Mouse (Mus musculus) neural tube, embryonic 15.5 days (tissue): ENCODE measurements at regions not wholly inside any gene's neighbourhood (a gene's known extent, or its start where the extent isn't known, plus 50 kb on each side); places are given as distances from the start of the nearest gene placed in this dataset.

Experiments used
- ATAC-seq: fragments of 200-750 bp; cut with Nextera tagmentation; 2 replicates; pipeline ENCODE4 v1.8.0; 2017; ENCODE audit warnings: mild to moderate bottlenecking, moderate TSS enrichment, moderate library complexity; ENCODE audit not compliant: low FRiP score
- H3K27ac ChIP-seq: fragments of 300-500 bp; sonication (generic); replicated peaks from 2 replicates; pipeline ENCODE4 v1.5.1; 2015; ENCODE audit warnings: mild to moderate bottlenecking, inconsistent platforms
- H3K27me3 ChIP-seq: fragments of 300-500 bp; sonication (generic); replicated peaks from 2 replicates; pipeline ENCODE4 v1.6.1; 2015; ENCODE audit warnings: inconsistent platforms
- H3K36me3 ChIP-seq: fragments of 300-500 bp; sonication (generic); 2 replicates; pipeline ENCODE4 v1.6.1; 2015; ENCODE audit warnings: inconsistent platforms
- H3K4me1 ChIP-seq: fragments of 300-500 bp; sonication (generic); 2 replicates; pipeline ENCODE4 v1.6.1; 2015; ENCODE audit warnings: inconsistent platforms
- H3K4me2 ChIP-seq: fragments of 300-500 bp; sonication (generic); 2 replicates; pipeline ENCODE4 v1.6.1; 2015; ENCODE audit warnings: inconsistent platforms, mild to moderate bottlenecking, moderate library complexity
- H3K4me3 ChIP-seq: fragments of 300-500 bp; sonication (generic); replicated peaks from 2 replicates; pipeline ENCODE4 v1.5.1; 2015; ENCODE audit warnings: mild to moderate bottlenecking, inconsistent platforms
- H3K9ac ChIP-seq: fragments of 300-500 bp; sonication (generic); replicated peaks from 2 replicates; pipeline ENCODE4 v1.6.1; 2015; ENCODE audit warnings: mild to moderate bottlenecking, inconsistent platforms
- H3K9me3 ChIP-seq: fragments of 300-500 bp; sonication (generic); replicated peaks from 2 replicates; pipeline ENCODE4 v1.6.1; 2016; ENCODE audit warnings: inconsistent platforms
- WGBS: fragments of 180-500 bp; shearing (Covaris S2); methylation state at CpG from one replicate; pipeline ENCODE4 v1.1.7; 2015; ENCODE audit warnings: mixed read lengths; 5-methylcytosine and 5-hydroxymethylcytosine counted together

GRCm38 (mm10) chr5:148644345-148644744 is 91.8 kb upstream of the Ubl3 start:
- no peak overlapping the region for H3K27ac ChIP-seq
- ATAC-seq = no peak
- WGBS = 97% methylated on average over 7 of the region's 7 CpGs
- peaks cover 8% of the 10 kb centered on the region for H3K4me1 ChIP-seq
- H3K4me3 ChIP-seq = no peak overlapping the region
- H3K36me3 ChIP-seq = no peaks in the 10 kb centered on the region
- H3K9me3 ChIP-seq = no peaks in the 10 kb centered on the region
- no peak overlapping the region for H3K9ac ChIP-seq
- no peaks in the 10 kb centered on the region for H3K27me3 ChIP-seq
- no peak overlapping the region for H3K4me2 ChIP-seq

DNA sequence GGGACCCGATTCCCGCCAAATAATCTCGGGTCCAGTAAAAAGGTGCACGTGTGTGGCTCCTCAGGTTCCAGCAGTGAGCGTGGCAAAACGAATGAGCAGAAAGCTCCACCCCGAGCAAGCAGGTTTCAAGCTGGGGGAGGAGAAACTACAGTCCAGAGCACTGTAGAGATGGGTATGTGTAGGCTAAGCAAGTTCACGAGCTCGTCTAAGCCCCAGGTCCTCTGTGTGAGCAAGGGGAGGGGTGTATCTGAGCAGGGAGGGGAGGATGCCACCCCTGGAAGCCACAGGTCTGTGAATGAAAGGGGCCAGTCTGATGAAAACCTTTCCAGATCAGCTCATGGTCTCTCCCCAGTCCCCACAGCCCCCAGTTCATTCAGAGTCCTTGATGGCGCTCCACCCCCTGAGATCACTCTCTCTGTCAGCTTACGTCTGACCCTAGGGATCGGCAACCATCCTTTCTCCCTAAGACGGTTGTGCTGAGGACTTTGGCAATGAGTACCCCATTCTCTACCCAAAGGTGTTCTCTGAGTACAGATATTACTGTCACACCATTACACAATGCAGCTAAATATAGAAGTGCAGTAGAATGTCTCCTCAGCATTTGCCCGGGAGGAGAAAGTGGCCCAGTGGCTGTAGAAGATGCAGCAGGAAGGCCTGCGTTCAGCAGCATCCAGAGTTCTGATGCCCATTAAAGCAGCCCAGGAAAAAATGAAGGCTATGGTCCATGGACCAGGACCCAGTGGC is 89.2 kb upstream of the Ubl3 start:
- 49% methylated on average over 15 of the region's 15 CpGs for WGBS
- Histone ChIP-seq H3K4me1 (no peaks in the 10 kb centered on the region), H3K4me2 (no peak overlapping the region), H3K27me3 (no peaks in the 10 kb centered on the region), H3K27ac (no peak overlapping the region), H3K4me3 (no peak overlapping the region), H3K9me3 (no peaks in the 10 kb centered on the region), H3K36me3 (no peaks in the 10 kb centered on the region), H3K9ac (no peak overlapping the region)
- ATAC-seq = no peak

DNA sequence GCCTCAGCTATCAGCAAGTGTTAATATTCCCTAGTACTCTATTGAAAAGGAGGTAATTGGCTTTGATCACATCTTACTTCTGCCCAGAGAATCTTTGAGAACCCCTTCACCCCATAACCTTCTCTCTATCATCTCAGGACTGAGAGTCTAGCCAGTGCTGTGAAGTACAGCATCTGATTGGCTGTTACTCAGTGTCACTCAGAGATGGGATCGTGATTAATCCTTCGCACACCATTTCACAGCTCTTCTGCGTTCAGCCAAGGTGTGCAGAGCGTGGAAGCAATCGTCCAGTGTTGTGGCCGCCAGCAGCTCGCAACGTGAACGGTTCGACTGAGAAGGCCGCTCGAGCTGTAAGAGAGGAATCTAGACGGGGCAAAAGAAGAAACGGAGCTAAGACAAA is 87.9 kb upstream of the Ubl3 start:
- ATAC-seq = no peak
- no peaks in the 10 kb centered on the region for H3K27me3 ChIP-seq
- H3K9me3 ChIP-seq = no peaks in the 10 kb centered on the region
- H3K9ac ChIP-seq = no peak overlapping the region
- WGBS = 44% methylated on average over 13 of the region's 14 CpGs
- H3K27ac ChIP-seq = no peak overlapping the region
- H3K4me2 ChIP-seq = no peak overlapping the region
- no peaks in the 10 kb centered on the region for H3K4me1 ChIP-seq
- no peak overlapping the region for H3K4me3 ChIP-seq
- no peaks in the 10 kb centered on the region for H3K36me3 ChIP-seq

DNA sequence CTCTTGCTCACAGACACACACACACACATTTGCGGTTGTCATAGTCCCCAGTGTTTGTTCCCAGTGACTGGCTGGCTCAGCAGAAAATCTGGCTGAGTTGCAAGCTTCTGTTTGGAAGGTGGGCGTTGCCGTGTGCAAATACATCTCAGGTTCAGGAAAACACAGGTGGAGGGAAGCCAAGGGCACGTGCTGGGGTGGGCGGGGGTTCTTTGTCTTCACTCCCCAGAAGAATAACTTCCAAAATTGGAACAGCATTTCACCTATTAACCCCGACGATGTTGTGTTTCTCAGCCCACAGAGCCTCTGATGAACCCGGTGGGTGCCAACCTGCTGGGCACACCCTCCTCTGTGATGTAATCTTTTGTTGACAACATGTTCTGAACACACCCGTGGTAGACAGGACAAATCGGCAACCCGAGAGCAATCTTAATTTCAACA is 82.3 kb upstream of the Ubl3 start:
- ATAC-seq = no peak
- H3K9me3 ChIP-seq = no peaks in the 10 kb centered on the region
- H3K9ac ChIP-seq = no peak overlapping the region
- no peak overlapping the region for H3K4me3 ChIP-seq
- 71% methylated on average over 11 of the region's 11 CpGs for WGBS
- H3K4me2 ChIP-seq = no peak overlapping the region
- no peaks in the 10 kb centered on the region for H3K27me3 ChIP-seq
- H3K36me3 ChIP-seq = no peaks in the 10 kb centered on the region
- peaks cover 15% of the 10 kb centered on the region; the same call in 1 of the 2 replicates for H3K4me1 ChIP-seq
- H3K27ac ChIP-seq = no peak overlapping the region

DNA sequence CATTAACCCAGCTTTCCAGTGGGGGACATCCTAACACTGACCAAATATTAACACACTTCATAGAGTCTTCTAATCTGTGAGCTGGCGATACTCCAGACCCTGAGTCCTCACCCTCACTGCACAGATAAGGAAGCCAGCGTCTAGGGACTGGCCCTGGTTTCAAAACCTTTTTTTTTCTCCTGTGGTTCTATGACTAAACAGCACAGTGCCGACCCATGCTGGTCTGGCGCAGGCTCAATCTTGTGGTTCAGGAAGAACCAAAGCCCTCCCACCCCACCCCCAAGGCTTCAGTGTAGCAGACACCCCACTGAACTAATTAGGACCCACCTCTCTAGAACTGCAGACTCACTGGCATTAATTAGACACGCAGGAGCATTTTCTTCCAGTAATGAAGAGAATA is 81.4 kb upstream of the Ubl3 start:
- Histone ChIP-seq H3K4me3 (no peak overlapping the region), H3K9ac (no peak overlapping the region), H3K4me1 (peaks cover 15% of the 10 kb centered on the region; the same call in 1 of the 2 replicates), H3K4me2 (no peak overlapping the region), H3K36me3 (no peaks in the 10 kb centered on the region), H3K9me3 (no peaks in the 10 kb centered on the region), H3K27ac (no peak overlapping the region), H3K27me3 (no peaks in the 10 kb centered on the region)
- ATAC-seq = peak; percentile 60; the same call in 1 of the 2 replicates
- WGBS = 58% methylated on average over 5 of the region's 5 CpGs

DNA sequence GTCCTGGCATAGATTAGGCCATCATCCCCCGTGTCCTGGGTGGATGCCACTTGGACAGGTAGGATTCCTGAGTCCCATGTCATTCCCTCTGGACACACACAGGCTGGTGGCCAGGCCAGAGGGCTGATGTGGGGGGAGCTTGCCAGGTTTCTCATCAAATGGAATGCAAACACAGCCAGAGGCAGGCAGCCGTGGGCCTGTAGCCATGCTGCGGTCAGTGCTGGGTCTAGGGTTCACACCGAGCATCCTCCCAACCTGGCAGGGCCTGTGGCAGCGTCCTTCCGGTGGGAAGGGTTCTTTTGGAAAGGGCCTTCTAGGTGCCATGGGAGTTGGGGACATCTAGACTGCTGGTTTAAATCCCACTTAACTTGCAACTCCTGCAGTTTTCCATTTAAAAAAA is 80.7 kb upstream of the Ubl3 start:
- Histone ChIP-seq H3K27ac (no peak overlapping the region), H3K9ac (no peak overlapping the region), H3K36me3 (no peaks in the 10 kb centered on the region), H3K4me3 (no peak overlapping the region), H3K27me3 (no peaks in the 10 kb centered on the region), H3K9me3 (no peaks in the 10 kb centered on the region), H3K4me1 (peaks cover 15% of the 10 kb centered on the region; the same call in 1 of the 2 replicates), H3K4me2 (no peak overlapping the region)
- 83% methylated on average over 6 of the region's 6 CpGs for WGBS
- ATAC-seq = no peak

DNA sequence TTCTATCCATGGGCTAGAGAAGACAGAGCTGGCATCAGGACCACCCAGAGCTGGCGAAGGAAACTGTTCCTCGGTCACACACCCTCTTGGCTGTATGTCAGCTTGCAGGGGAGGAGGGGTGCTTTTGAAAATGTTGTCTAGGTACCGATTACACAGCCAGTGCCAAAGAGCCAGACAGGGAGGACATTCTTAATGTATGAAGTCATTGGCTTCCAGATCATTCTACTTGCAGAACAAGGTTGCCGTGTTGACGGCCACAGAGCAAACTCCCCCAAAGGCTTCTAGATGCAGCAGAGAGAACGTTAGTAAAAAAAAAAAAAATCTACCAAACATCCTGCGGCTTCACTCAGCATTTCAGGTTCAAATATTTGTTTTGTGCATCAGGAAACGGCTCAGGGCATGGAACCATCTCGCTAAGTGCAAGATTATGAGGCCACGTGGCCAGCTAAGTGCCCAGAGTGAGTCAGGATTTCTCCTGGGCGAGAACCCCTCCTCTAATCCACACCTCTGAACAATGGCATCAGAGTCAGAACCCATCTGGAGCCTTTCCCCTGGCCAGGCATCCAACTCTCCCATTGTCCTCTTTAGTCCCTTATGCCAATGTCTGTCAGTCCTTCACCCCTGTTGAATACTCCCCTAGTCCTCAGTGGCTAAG is 80.1 kb upstream of the Ubl3 start:
- no peak overlapping the region for H3K27ac ChIP-seq
- H3K27me3 ChIP-seq = no peaks in the 10 kb centered on the region
- H3K4me2 ChIP-seq = no peak overlapping the region
- no peak for ATAC-seq
- WGBS = 69% methylated on average over 11 of the region's 11 CpGs
- H3K9me3 ChIP-seq = no peaks in the 10 kb centered on the region
- no peaks in the 10 kb centered on the region for H3K36me3 ChIP-seq
- no peak overlapping the region for H3K4me3 ChIP-seq
- peaks cover 15% of the 10 kb centered on the region; the same call in 1 of the 2 replicates for H3K4me1 ChIP-seq
- no peak overlapping the region for H3K9ac ChIP-seq

DNA sequence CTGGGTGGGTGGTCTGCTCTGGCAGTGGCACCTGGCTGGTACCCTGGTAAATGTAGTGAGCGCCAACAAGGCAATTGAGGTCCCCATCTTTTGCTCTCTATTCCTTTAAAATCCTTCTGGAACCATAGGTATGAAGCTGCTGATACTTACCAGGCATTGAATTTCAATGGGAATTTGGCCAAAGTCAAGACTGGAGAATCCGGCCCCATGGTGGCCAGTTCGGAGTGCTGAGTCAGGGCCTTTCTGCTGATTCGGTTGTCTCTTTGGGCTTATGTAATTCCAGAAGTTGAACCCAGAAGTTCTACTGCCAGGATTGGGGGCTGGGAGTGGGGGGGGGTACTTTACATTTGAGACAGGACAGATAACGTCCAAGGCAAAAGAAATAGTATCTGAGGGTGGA is 79.0 kb upstream of the Ubl3 start:
- no peaks in the 10 kb centered on the region for H3K9me3 ChIP-seq
- H3K36me3 ChIP-seq = no peaks in the 10 kb centered on the region
- H3K4me3 ChIP-seq = no peak overlapping the region
- no peak overlapping the region for H3K27ac ChIP-seq
- ATAC-seq = no peak
- no peaks in the 10 kb centered on the region for H3K27me3 ChIP-seq
- 89% methylated on average over 5 of the region's 5 CpGs for WGBS
- no peak overlapping the region for H3K4me2 ChIP-seq
- no peak overlapping the region for H3K9ac ChIP-seq
- H3K4me1 ChIP-seq = peaks cover 15% of the 10 kb centered on the region; the same call in 1 of the 2 replicates

DNA sequence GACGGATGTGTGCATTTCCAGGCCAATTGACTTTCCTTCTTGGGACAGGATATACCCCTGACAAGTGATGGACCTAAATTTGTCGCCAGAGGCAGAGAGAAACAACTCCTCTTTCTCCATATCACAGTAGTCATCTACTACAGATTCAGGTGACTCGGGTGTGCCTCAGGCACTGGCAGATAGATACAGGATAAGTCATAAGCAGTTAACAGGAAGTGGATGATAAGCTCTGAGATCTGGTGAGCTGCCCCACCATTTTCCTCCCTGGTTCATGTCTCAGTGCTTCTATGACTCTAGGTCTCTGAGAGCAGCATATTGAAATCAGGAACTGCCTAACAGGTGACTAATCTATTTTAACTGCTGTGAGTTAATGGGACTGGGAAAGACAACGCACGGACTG is 73.4 kb upstream of the Ubl3 start:
- H3K4me1 ChIP-seq = peaks cover 4% of the 10 kb centered on the region; the same call in 1 of the 2 replicates
- no peak overlapping the region for H3K9ac ChIP-seq
- WGBS = 89% methylated on average over 5 of the region's 5 CpGs
- no peak for ATAC-seq
- no peaks in the 10 kb centered on the region for H3K9me3 ChIP-seq
- H3K4me3 ChIP-seq = no peak overlapping the region
- no peak overlapping the region for H3K4me2 ChIP-seq
- no peak overlapping the region for H3K27ac ChIP-seq
- no peaks in the 10 kb centered on the region for H3K36me3 ChIP-seq
- no peaks in the 10 kb centered on the region for H3K27me3 ChIP-seq

GRCm38 (mm10) chr5:148624649-148625405 is 72.2 kb upstream of the Ubl3 start:
- Histone ChIP-seq H3K27me3 (no peaks in the 10 kb centered on the region), H3K9ac (no peak overlapping the region), H3K9me3 (no peaks in the 10 kb centered on the region), H3K27ac (no peak overlapping the region), H3K4me2 (no peak overlapping the region), H3K4me1 (peaks cover 4% of the 10 kb centered on the region; the same call in 1 of the 2 replicates), H3K4me3 (no peak overlapping the region), H3K36me3 (no peaks in the 10 kb centered on the region)
- no peak for ATAC-seq
- 43% methylated on average over 21 of the region's 21 CpGs for WGBS

DNA sequence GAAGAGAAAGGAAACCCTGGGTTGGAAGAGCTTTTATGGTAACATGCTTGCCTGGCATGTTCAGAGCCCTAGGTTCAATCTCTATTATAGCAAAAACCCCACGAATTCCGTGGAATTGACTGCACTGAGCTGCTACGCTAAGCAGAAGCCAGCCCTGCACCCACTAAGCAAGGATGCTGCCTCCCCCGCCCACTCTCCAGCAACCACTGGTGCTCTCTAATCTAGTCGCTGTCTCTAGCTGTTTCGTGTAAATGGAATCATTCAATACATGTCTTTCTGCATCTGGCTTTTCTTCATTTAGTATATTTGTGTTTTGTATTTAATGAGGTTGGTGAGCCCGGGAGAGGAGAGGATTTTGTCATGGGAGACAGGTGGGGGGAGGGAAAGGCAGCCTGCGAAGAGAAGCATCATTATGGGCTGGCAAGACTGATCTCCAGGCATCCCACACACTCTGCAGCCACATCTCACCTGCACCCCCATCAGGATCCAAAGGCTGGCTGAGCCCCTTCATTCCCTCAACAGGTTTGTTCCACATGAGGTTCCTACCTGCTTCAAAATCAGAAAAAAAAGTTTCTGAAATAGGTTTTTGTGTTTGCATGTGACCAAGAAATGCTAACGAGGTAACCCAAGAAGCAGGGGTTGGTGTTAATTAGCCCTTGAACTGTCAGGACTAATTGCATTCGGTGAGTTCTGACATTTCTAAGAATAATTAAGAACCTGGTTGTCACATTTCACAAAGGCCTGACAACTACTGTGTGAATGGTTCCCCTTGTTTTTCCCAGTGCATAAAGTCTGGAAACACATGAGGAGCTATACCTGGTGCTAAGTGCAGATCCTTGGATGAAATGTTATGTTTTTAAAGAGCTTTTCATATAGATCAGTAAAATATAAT is 68.6 kb upstream of the Ubl3 start:
- H3K4me3 ChIP-seq = no peak overlapping the region
- ATAC-seq = no peak
- no peak overlapping the region for H3K4me2 ChIP-seq
- peaks cover 7% of the 10 kb centered on the region for H3K4me1 ChIP-seq
- H3K36me3 ChIP-seq = no peaks in the 10 kb centered on the region
- WGBS = 48% methylated on average over 10 of the region's 10 CpGs
- no peaks in the 10 kb centered on the region for H3K27me3 ChIP-seq
- H3K27ac ChIP-seq = no peak overlapping the region
- H3K9ac ChIP-seq = no peak overlapping the region
- H3K9me3 ChIP-seq = no peaks in the 10 kb centered on the region
